Mouse (Mus musculus): ENCODE results near the gene Aldh16a1.
A peak's percentile ranks its signal among the peaks of the same experiment; 100 is the strongest.
"Not testable (repeated sequence)": the region's sequence is repeated elsewhere in the genome, so short reads cannot be mapped to it uniquely, and the experiment has no call there.

Gene Aldh16a1

DNA sequence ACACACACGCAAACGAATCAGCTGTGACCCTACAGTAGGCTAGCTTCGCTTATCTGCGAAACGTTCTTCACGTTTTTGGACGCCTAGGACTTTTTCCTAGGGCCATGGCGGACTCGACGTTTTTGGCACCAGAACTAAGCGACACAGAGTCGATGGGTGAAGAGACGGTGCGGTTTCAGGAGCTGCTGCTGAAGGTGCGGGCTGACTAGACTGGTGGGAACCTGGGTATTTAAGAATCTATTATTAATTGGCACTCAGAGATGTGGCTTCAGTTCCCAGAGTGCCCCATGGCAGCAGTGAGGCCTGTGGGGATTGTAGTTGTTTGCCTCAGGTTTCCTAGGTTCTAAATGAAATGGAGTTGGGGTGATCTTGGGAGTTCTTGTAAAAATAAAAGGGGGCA, 1.8 kb upstream of the Aldh16a1 start:
- DNase-seq (ENCODE audit: low spot score), result no peak

GRCm38 (mm10) chr7:45155590-45155989, 1.2 kb upstream of the Aldh16a1 start:
- DNase-seq (ENCODE audit: low spot score), result no peak

DNA sequence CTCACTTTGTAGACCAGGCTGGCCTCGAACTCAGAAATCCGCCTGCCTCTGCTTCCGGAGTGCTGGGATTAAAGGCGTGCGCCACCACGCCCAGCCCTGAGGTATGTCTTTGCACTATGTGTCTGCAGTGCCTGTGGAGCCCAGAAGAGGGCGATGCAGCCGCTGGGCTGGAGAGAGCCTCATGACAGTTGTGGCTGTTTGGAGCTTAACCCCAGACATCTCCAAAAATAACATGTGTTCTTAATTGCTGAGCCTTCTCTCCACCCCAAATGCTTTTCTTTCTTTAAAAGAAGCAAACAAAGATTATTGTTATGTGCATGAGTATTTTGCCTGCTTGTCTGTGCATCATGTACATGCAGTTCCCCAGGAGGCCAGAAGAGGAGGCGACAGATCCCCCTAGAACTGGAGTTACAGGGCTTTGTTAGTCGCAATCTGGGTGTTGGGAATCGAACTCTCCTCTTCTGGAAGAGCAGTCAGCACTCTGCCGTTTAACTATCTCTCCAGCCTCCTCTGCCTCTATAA, 670 bp upstream of the Aldh16a1 start:
- DNase-seq (ENCODE audit: low spot score), result no peak

DNA sequence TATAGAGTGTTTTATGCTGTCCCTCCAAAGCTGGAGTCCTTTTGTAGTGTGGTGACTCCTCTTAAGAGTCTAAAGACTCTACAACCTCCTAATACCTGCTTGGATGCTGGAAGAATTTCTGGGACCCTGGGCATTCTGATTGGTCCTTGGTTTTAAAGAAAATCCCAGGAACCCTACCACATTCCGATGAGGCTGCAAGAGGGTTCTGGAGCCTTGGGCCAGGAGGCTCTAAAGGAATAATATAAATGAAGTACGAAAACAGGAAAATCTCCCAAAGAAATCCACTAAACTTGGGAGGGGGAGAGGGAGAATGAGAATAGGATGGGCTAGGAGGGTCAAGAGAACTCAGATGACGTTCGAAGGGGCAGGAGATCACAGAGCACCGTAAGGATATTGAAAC, 798 bp downstream of the Aldh16a1 start:
- DNase-seq (ENCODE audit: low spot score), result no peak

DNA sequence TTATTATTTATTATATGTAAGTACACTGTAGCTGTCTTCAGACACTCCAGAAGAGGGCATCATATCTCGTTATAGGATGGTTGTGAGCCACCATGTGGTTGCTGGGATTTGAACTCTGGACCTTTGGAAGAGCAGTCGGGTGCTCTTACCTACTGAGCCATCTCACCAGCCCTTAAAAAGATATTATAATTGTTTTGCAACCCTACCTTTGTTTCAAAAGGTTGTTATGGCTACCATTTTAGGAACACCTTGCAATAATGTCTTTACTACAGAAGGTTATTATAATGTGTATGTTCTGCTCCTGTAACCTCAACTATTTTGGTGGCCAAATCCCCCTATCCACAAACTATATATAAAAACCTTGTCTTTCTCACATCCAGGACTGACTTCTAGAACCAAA, 1.3 kb downstream of the Aldh16a1 start:
- DNase-seq (ENCODE audit: low spot score), result not testable (repeated sequence)

GRCm38 (mm10) chr7:45151303-45151702, 3.1 kb downstream of the Aldh16a1 start:
- peak; percentile 77 for DNase-seq (ENCODE audit: low spot score)

DNA sequence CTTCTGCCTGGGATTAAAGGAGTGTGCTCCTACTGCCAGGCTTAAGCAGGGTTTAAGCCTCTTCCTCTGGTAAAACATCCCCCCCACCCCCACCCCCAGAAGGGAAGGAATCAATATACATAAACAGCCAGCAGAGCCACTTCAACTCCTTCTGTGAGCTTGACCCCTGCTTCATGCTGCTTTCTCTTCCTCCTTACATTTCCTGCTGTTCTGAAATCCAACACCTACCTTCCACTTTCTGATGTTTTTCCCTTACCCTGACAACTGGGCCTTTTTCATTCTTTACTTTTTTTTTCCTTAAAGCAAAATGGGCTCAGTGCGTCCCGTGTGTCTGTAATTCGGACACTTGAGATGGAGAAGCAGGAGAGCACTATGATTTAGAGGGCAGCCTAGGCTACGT, 4.1 kb downstream of the Aldh16a1 start:
- DNase-seq (ENCODE audit: low spot score), result no peak

DNA sequence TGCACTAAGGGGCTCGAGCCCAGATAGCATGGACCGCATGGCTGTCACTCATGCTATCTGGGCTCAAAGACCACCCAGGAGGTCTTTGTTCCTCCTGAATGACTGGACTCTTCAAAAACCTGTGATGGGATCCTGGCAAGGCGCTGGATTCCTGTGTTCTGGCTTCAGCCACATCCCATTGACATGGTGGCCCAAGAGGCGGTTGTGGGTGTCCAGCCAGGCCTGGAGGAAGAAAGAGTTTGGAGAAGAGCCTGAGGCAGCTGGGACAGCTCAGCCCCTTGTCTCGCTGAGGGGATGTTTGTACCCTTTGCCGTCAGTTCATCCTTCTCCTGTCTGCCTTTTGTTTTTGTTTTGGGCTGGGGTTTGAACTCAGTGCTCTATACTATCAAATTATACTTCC, 4.8 kb downstream of the Aldh16a1 start:
- DNase-seq (ENCODE audit: low spot score), result peak; percentile 53

- DNase-seq (ENCODE audit: low spot score), result no peak
Observed at GRCm38 (mm10) chr7:45148534-45149098, 5.8 kb downstream of the Aldh16a1 start.

- no peak for DNase-seq (ENCODE audit: low spot score)
Observed at GRCm38 (mm10) chr7:45147899-45148298, 6.5 kb downstream of the Aldh16a1 start.

DNA sequence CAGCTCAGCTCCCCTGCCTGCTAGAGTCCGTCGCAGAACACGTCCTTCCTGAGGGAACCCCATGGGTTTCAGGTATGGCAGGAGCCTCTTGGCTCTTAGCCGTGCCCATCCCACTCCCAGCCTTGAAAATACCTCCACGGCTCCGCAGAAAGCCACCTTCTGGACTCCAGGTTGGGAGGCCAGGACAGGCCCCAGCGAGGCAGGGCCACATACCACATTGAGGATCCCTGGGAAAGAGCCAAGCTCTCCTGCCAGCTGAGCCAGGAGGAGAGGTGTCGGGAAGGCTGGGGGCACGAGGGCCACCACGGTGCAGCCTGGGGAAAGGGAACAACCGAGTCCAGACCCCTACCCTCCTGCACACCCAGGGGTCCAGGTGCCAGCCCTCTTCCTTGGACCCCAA, 7.1 kb downstream of the Aldh16a1 start:
- DNase-seq (ENCODE audit: low spot score), result no peak

- DNase-seq (ENCODE audit: low spot score), result no peak
Observed at GRCm38 (mm10) chr7:45145460-45145859, 8.9 kb downstream of the Aldh16a1 start.

- DNase-seq (ENCODE audit: low spot score), result peak; percentile 45
Observed at GRCm38 (mm10) chr7:45144368-45145174, 9.8 kb downstream of the Aldh16a1 start.

GRCm38 (mm10) chr7:45141914-45142313, 12.5 kb downstream of the Aldh16a1 start:
- DNase-seq (ENCODE audit: low spot score), result no peak

DNA sequence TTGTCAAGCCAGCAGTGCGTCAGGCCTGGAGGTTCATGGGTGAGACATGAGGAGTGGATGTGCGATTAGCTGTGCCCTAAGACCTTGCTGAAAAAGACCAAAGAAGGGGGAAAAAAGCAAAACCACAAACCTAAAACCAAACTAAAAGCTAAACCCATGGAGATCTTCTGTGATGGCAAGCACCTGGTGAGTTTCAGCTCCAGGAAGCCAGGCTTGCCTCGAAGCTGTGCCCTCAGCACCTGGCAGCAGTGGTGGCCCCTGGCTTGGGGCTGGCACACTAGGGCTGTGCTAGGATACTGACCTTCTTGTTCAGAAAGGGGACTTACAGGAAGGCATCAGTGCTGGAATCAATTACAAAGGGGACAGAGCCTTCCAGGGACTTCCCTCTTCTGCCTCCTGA, 13.1 kb downstream of the Aldh16a1 start:
- no peak for DNase-seq (ENCODE audit: low spot score)

DNA sequence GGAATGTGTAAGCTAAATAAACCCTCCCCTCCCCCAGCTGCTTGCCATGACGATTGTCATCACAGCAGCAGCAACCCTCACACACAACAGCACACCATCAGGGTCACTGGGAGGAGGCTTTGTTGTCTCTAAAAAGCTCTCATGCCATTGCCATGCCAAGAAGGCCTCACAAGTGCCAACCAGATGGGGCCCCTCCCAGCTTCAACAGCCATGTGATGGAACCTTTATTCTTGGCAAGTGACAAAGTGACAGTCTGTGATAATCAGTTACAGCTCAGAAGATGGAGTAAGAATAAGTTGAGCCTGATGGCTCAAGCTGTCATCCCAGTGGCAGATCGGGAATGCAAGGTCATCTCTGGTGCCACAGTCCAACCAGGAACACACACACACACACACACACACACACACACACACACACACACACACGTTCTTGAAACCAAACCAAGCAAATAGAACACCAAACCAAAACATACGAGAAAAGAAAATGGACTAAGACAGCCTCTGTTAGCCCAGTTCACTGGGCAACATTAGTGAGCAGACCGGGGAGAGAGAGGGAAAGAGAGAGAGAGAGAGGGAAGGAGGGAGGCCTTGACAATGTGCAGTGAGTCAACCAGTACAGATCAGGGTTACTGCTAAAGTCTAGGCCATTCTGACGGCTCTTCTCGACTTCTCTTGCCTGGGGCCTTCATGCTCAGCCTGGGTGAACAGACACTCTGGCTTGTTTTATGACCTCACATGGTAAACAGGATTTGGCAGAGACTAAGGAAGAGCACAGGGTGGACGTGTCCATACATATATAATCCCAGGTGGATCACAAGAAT, 14.3 kb downstream of the Aldh16a1 start:
- DNase-seq (ENCODE audit: low spot score), result no peak

- no peak for DNase-seq (ENCODE audit: low spot score)
Observed at GRCm38 (mm10) chr7:45138403-45138802, 16.0 kb downstream of the Aldh16a1 start.

DNA sequence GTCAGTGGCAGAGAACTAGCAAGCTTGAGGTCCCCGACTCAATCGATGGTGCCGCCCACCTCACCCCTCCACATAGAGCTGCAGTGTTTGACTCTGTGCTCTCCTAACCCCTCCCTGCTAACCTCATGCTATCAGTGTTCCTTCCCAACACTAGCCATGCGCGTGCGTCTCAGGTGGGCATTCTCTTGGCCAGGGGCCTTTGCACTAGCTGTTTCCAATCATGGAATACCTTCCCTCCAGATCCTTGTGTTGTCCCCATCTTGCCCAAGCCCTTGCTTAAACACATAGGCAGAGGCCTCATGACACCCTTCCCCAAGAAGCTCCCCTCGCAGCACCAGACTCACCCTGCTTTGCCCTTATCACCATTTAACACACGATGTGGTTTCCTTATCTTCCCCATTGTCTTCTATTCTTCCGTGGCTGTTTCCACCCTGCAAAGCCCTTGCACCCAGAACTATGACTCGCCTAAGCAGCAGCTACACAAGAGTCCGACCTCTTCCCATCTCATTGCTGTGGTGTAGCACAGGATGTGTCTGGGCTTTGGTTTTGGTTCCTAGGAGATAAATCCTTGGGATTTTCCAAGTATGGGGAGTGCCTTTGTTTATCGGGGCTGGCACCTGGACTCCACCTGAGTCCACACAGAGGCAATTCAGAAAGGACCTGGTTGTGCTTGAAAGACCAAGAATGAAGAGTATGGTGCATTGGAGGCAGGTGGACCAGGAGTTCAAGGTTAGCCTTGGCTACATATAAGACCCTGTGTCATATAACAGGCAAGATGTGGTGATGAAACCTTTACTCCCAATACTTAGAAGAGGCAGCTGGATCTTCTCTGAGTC, 17.0 kb downstream of the Aldh16a1 start:
- DNase-seq (ENCODE audit: low spot score), result no peak

DNA sequence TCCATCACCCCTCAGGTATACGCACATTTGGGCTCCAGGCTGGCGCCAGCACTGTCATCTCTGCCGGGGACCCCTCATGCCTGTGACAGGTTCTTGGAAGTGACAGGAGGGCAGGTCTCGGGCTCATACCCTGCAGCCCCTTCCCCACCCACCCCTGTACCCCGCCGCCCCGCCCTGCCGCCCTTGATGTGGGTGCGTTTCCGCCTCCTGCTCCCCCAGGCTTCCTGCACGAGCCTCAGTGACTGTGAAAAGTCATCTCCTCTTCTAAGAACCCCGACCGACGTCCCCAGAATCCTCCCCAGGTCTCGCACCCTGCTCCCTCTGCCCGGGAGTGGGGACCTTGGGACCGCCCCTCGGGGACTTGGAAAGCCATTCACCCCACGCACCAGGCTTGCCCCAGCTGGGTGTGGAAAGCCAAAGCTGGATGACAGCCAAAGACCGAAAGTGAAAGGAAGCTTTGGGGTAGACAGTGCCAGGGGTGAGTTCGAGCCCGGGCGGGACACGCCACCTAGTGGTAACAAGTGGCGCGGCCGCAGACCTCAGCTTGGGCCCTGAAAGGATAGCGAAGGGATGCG, 18.3 kb downstream of the Aldh16a1 start, which contains the start of the genes Gm45713 and Flt3l:
TSS of gene Gm45713 (minus strand) at position 239 of the 575 bp plus-strand sequence.
TSS of gene Flt3l (minus strand) at position 440 of the 575 bp plus-strand sequence.
- DNase-seq (ENCODE audit: low spot score), result peak; percentile 96

DNA sequence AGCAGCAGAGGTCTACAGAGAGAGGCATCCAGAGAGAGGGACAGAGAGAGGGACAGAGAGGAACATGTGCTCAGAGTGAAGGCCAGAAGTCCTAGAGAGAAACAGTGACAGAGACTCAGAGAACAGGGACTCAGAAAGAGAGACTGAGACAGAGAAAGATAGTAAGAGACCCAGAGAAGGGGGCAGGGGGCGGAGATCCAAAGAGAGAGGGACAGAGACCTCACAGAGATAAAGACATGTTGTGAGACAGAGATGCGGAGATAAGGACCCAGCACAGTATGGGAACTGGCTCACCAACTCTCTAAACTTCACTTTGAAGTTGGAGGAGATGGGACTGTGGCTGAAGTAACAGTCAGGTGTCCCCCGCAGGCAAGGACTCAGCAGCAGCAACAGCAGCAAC, 19.0 kb downstream of the Aldh16a1 start:
- DNase-seq (ENCODE audit: low spot score), result no peak

DNA sequence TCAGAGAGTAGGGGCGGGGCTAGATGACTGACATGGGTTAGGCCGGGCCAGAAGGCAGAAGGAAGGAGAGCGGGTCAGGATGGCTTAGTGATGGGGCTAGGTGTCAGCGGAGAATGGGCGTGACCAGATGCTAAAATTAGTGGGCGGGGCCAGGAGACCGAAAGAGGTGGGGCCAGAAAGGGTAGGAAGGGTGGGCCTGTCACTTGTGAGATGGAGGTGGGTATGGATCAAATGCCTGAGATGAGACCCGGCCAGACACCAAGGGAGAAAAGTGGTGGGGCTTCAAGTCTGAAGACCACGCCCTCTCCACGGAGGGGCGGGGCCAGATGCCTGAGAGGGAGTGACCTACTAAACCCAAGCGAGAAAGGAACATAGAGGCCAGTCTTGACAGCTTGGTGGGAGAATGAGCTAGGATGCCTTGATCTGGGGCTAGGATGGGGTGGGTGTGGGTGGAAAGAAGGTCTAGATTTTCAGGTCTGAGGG, 19.8 kb downstream of the Aldh16a1 start:
- no peak for DNase-seq (ENCODE audit: low spot score)

Data from lung, postnatal 25 days (tissue).